Comparison of ENCODE assay signal across 30 mouse cellular contexts in the genomic region with DNA sequence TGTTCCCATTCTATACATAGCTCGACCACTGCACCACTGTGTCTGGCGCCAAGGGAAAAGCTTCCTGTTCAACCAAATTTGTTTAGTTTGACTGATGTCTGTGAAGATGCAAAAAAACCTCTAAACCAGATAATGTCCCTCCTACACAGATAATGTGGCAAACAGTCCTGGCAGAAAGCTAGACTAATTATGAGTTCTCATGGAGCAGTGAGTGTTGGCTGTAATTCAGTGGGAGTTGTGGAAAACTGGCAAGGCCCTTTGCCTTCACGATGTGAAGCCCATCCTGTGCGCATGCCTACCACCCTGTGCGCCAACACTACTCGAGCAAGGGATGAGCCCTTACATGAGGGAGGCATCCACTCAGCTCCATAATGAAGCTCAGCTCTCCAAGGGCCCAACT. TPM values are rescaled to one million over a fixed set of nuclear protein-coding genes. Genes with fewer than 3 reads are reported as not detected.
DNase-seq lines count a peak whose midpoint lies in the region; ATAC-seq and TF ChIP-seq lines count a peak whose summit lies in the region.
"Had no signal": no experiment of that assay in that cellular context is flagged by ENCODE, and none has a peak within 500 bp of the region (broad histone marks: within the 10 kb centered on the region; RNA-seq: fewer than 3 reads in every experiment).

No protein-coding gene starts in this region.

- H3K9me3 ChIP-seq in lung, embryonic 14.5 days (ENCODE audit: low read depth, low read length), result no peaks in the 10 kb centered on the region
- H3K9me3 ChIP-seq in liver, embryonic 11.5 days (ENCODE audit: control insufficient read depth, low read length), result no peaks in the 10 kb centered on the region
- H3K9me3 ChIP-seq: heart, embryonic 15.5 days; megakaryocyte, embryonic 14.5 days; neural tube, embryonic 13.5 days had no signal

- no peak for TF ChIP-seq POLR2A in heart, adult 2 months (IDR thresholded peaks at IDR 0.05; ENCODE audit: insufficient read depth, low read depth, low read length)

- no peak overlapping the region for H3K27ac ChIP-seq in heart, adult 2 months
- H3K27ac ChIP-seq in lung, embryonic 14.5 days (ENCODE audit: low read depth), result peak overlapping the region; percentile 3; the same call in 1 of the 2 replicates
- H3K27ac ChIP-seq in liver, embryonic 11.5 days (ENCODE audit: low read depth, low read length), result no peak overlapping the region
- H3K27ac ChIP-seq: gastrocnemius, adult 2 months; hindbrain, postnatal 0 days; neural tube, embryonic 13.5 days had no signal

- no peak for ATAC-seq in lung, embryonic 14.5 days (ENCODE audit: insufficient read depth)
- ATAC-seq in liver, embryonic 11.5 days (replicated peaks; ENCODE audit: low FRiP score), result no peak
- ATAC-seq: forebrain, embryonic 16.5 days; hindbrain, postnatal 0 days had no signal

- no peaks in the 10 kb centered on the region for H3K27me3 ChIP-seq in heart, adult 2 months (ENCODE audit: control insufficient read depth, insufficient read depth, low read length)
- no peaks in the 10 kb centered on the region for H3K27me3 ChIP-seq in lung, embryonic 14.5 days (ENCODE audit: insufficient read depth, low read length)
- peaks cover 4% of the 10 kb centered on the region for H3K27me3 ChIP-seq in liver, embryonic 11.5 days (replicated peaks; ENCODE audit: control insufficient read depth, insufficient read depth, low read length)
- H3K27me3 ChIP-seq: CH12.LX; heart, embryonic 15.5 days had no signal

- no peaks in the 10 kb centered on the region for H3K79me2 ChIP-seq in heart, adult 2 months (replicated peaks; ENCODE audit: control insufficient read depth, insufficient read depth, low read length)

- no peak for TF ChIP-seq EP300 in heart, adult 2 months (IDR thresholded peaks at IDR 0.05; ENCODE audit: insufficient read depth, low read depth, low read length)

- intact Hi-C loops in heart, adult 2 months (cut with DNase I), result loop anchor here (10.0 kb wide), 1 partner anchor 391 kb away; no protein-coding TSS in a partner anchor

- no peak overlapping the region for H3K9ac ChIP-seq in heart, adult 2 months (ENCODE audit: low read depth, low read length)
- no peak overlapping the region for H3K9ac ChIP-seq in lung, embryonic 14.5 days
- H3K9ac ChIP-seq in liver, embryonic 11.5 days (ENCODE audit: low read depth, low read length), result no peak overlapping the region
- H3K9ac ChIP-seq: heart, embryonic 15.5 days; neural tube, embryonic 13.5 days had no signal

- peak; percentile 42 for DNase-seq in heart, adult 11 months
- DNase-seq in heart, adult 2 months, result no peak
- DNase-seq in lung, embryonic 14.5 days, result no peak
- no peak for DNase-seq in lung, postnatal 14 days
- peak; percentile 1 for DNase-seq in urinary bladder, postnatal 14 days (ENCODE audit: low spot score)
- DNase-seq in urinary bladder, postnatal 10 days (ENCODE audit: low spot score), result no peak
- no peak for DNase-seq in liver, embryonic 11.5 days (ENCODE audit: low spot score)
- DNase-seq: adrenal gland, postnatal 25 days; cerebellum, adult 18-20 months; cerebellum, postnatal 25 days; embryo, embryonic 11 days; gastrocnemius, adult 2 months; kidney, adult 18-20 months; midbrain, embryonic 14.5 days; right cerebral cortex, postnatal 25 days; thymus, postnatal 14 days had no signal

- H3K4me1 ChIP-seq in heart, adult 2 months (ENCODE audit: control insufficient read depth, insufficient read depth, low read length), result peaks cover 2% of the 10 kb centered on the region; the same call in 1 of the 2 replicates
- H3K4me1 ChIP-seq in lung, embryonic 14.5 days (ENCODE audit: insufficient read depth), result no peaks in the 10 kb centered on the region; the same call in 1 of the 2 replicates
- H3K4me1 ChIP-seq in liver, embryonic 11.5 days (replicated peaks; ENCODE audit: control insufficient read depth, insufficient read depth, low read length), result 0 out of 2 replicates have a peak, but pooled peaks cover 2% of the 10 kb centered on the region

- no peak overlapping the region for H3K4me2 ChIP-seq in lung, embryonic 14.5 days
- H3K4me2 ChIP-seq in liver, embryonic 11.5 days, result no peak overlapping the region
- H3K4me2 ChIP-seq: heart, embryonic 15.5 days; neural tube, embryonic 13.5 days had no signal

- no peak overlapping the region for H3K4me3 ChIP-seq in heart, adult 2 months
- H3K4me3 ChIP-seq in lung, embryonic 14.5 days (ENCODE audit: low read depth, low read length), result no peak overlapping the region
- H3K4me3 ChIP-seq in liver, embryonic 11.5 days (ENCODE audit: low read depth, low read length), result no peak overlapping the region
- H3K4me3 ChIP-seq: gastrocnemius, adult 2 months; heart, embryonic 15.5 days; megakaryocyte, embryonic 14.5 days; neural tube, embryonic 13.5 days had no signal

- 57% methylated on average over 6 of the region's 6 CpGs for WGBS in heart, adult 2 months
- WGBS in lung, embryonic 14.5 days, result 79% methylated on average over 6 of the region's 6 CpGs
- WGBS in liver, embryonic 11.5 days, result 77% methylated on average over 6 of the region's 6 CpGs

- no peaks in the 10 kb centered on the region for H3K36me3 ChIP-seq in heart, adult 2 months (ENCODE audit: control insufficient read depth, insufficient read depth, low read length)
- H3K36me3 ChIP-seq in lung, embryonic 14.5 days (ENCODE audit: insufficient read depth), result no peaks in the 10 kb centered on the region
- H3K36me3 ChIP-seq in liver, embryonic 11.5 days (ENCODE audit: control insufficient read depth, insufficient read depth, low read length), result no peaks in the 10 kb centered on the region
- H3K36me3 ChIP-seq: heart, embryonic 15.5 days; neural tube, embryonic 13.5 days had no signal

- TF ChIP-seq CTCF in heart, adult 2 months (IDR thresholded peaks at IDR 0.05), result no peak
- no peak for TF ChIP-seq CTCF in lung, embryonic 14.5 days (IDR thresholded peaks at IDR 0.05; ENCODE audit: low read depth)

RNA-seq across cellular contexts. Expression of gene Prnd, which starts 4.9 kb away (rescaled TPM):
- 1 to 10 TPM in 1 of 2 experiments, under 1 TPM in 1; 0.65 to 1.2 TPM for total RNA-seq in heart, adult 2 months (2021)
- polyA plus RNA-seq in heart, adult 2 months (2012; rRNA removed), result 3.8 and 9.9 TPM in 2 replicates
- 55.8 and 57.3 TPM in 2 replicates for polyA plus RNA-seq in lung, embryonic 14.5 days (2014; fragmentation: Nextera tagmentation; extraction: Ambion mirVana)
- 1.6 and 2.5 TPM in 2 replicates for polyA plus RNA-seq in liver, embryonic 11.5 days (2014; fragmentation: Nextera tagmentation; extraction: Ambion mirVana)
- total RNA-seq: adrenal gland, postnatal 25 days; hematopoietic stem cell, adult 5-6 weeks; MEL had no signal

RNA-seq across cellular contexts. Expression of gene Prn, which starts 36.0 kb away (rescaled TPM):
- under 1 TPM in 1 of 2 experiments, not detected in 1; 0.23 TPM for total RNA-seq in heart, adult 2 months (2021)
- not detected in 2 replicates for polyA plus RNA-seq in heart, adult 2 months (2012; rRNA removed)
- not detected in 2 replicates for polyA plus RNA-seq in lung, embryonic 14.5 days (2014; fragmentation: Nextera tagmentation; extraction: Ambion mirVana)
- polyA plus RNA-seq in liver, embryonic 11.5 days (2014; fragmentation: Nextera tagmentation; extraction: Ambion mirVana), result 0.25 TPM in 1 of 2 replicates, not detected in the other
- total RNA-seq: CH12.LX; hematopoietic stem cell, adult 5-6 weeks; hindbrain, postnatal 0 days; layer of hippocampus, postnatal 14 days; MEL had no signal
- polyA plus RNA-seq: embryonic facial prominence, embryonic 14.5 days; forebrain, embryonic 16.5 days; heart, embryonic 15.5 days; limb, embryonic 14.5 days; liver, embryonic 16.5 days; midbrain, embryonic 14.5 days; neural tube, embryonic 13.5 days; spleen, adult 2 months; stomach, embryonic 16.5 days had no signal

RNA-seq across cellular contexts. Expression of gene Prnp, which starts 36.0 kb away (rescaled TPM):
- 100 to 1,000 TPM; 109 to 129 TPM for total RNA-seq in heart, adult 2 months (2021)
- polyA plus RNA-seq in heart, adult 2 months (2012; rRNA removed), result 101 and 110 TPM in 2 replicates
- 31.2 and 32.8 TPM in 2 replicates for polyA plus RNA-seq in lung, embryonic 14.5 days (2014; fragmentation: Nextera tagmentation; extraction: Ambion mirVana)
- polyA plus RNA-seq in liver, embryonic 11.5 days (2014; fragmentation: Nextera tagmentation; extraction: Ambion mirVana), result 32.6 and 33.3 TPM in 2 replicates

Comparison
In these comparisons a context has a peak if more than half of its experiments do, and no peak if none do; other contexts are left out.
1. DNase-seq: peak in heart, adult 11 months (single experiment) and urinary bladder, postnatal 14 days (single experiment); none in heart, adult 2 months (0 of 2), lung, embryonic 14.5 days (single experiment), lung, postnatal 14 days (single experiment), urinary bladder, postnatal 10 days (single experiment) and liver, embryonic 11.5 days (single experiment).